Mouse (Mus musculus) cerebellum, adult 9-10 months (tissue): ENCODE measurements around the gene Lmbr1l.
A peak's percentile ranks its signal among the peaks of the same experiment; 100 is the strongest.

Experiments used
- DNase-seq: peaks from one replicate; pipeline ENCODE4 v3.0.0; 2022

The Lmbr1l gene

DNA sequence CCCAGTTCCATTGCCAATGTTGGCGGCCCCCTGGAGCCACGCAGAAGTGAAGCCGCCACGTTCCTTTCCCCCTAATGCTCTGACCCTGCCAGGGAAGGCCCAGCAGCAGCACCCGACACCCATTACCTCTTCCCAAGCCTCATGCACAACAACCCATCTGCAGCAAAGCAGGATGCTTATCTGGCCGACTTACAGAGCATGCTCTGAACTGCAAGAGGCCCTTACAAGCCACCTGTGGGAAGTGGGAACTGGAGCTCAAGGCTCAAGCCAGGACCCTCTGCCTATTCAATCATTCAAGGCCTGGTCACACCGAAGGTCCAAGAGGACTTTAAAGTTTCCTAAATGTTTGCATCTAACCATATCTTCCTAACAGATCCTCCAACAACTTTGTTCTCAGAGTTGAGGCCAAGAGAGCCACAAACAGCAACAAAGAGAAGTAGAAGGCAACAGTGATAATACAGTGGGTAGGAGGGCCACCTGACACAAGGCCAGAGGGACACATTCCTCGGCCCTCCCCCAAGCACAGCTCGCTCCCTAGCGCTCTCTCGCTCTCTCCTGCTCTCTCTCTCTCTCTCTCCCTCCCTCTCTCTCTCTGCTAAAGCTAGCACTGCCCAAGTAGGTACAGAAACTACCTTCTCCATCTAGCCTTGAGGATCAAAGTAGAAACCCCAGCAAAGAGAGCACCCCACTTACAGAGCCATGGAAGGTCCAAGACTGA, 49.5 kb downstream of the Lmbr1l start:
- DNase-seq: no peak

DNA sequence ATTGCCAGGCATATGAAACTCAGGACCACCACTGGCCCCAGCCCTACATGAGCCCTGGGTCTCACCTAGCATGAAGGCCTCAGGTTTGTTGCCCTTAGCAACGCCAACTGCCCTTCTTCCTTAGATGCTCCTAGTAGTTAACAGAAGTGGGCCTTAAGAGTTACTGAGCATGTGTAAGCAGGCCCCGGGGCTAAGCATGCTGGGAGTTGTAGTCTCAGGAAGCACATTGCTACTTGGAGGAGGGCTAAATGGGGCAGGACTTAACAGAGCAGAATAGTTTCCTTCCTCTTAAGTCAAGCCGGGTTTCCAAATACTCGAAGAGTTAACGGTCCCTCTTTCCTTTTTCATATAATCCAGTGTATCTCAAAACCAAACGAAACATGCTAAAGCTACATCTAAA, 50.7 kb downstream of the Lmbr1l start:
- DNase-seq: peak; percentile 67

DNA sequence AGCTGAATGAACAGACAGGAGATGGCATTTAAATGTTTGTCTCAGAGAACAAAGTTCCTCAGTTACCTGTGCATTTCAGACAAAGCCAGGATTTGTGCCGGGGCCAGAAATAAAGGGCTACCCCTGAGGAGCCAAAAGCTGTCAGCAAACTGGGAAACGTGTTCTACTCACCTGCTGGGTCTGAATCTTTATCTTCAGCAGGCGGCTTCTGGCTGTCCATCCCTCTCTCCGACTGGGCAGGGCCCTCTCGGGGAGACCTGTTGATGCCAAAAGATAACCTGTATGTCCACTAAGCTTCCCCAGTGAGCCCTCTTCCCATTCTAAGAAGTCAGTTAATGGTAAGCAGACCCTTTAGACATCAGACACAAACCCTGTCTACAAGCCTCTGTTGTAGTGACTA, 51.5 kb downstream of the Lmbr1l start:
- no peak for DNase-seq

DNA sequence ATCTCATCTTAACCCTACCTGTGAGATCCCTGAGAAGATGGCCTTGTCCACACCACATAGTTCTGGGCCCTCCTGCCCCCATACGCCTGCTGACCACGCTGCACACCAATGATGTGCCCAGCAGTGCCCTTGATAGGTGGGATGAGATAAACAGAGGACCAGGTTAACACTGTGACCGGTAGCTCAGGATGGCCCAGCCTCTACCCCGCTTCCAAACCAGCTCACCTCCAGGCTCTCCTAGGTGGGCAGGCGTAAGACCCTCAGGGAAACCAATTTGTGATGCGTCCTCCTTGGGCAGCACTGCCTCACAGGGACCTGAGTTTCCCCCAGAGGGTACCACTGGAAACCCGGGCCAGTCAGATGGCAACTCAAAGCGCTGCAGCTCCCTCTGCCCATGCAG, 52.3 kb downstream of the Lmbr1l start:
- DNase-seq: no peak

DNA sequence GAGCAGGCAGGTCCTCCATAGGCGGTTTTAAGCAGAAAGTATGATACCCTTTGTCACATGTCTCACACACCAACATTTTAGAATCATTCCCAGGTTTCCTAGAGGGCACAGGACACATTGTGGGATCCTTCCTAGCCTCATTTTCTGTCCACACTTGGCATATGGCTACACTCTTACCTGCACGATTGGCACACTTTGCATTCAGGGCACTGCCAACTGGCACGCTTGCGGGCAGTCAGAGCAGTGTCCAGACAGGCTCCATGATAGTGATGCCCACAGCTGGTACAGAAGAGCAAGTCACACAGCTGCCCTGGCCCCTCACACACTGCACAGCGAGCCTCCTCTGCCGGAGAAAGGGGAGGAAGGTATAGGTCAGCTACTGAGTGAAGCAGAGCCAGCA, 53.1 kb downstream of the Lmbr1l start:
- DNase-seq: no peak

DNA sequence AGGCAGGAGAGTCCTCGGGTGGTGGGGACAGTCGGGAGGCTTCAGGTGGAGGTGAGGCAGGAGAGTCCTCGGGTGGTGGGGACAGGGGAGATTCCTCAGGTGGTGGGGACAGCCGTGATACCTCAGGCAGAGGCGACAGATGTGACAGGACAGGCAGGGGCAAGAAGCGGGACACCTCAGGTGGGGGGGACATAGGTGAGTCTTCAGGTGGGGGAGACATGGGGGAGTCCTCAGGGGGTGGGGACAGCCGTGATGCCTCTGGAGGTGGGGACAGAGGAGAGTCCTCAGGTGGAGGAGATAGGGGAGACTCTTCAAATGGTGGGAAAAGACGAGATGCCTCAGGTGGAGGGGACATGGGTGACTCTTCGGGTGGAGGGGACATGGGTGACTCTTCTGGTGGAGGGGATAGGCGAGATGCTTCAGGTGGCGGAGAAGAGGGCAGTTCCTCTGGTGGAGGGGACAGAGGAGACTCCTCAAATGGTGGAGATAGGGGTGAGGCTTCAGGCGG, 54.5 kb downstream of the Lmbr1l start:
- no peak for DNase-seq

DNA sequence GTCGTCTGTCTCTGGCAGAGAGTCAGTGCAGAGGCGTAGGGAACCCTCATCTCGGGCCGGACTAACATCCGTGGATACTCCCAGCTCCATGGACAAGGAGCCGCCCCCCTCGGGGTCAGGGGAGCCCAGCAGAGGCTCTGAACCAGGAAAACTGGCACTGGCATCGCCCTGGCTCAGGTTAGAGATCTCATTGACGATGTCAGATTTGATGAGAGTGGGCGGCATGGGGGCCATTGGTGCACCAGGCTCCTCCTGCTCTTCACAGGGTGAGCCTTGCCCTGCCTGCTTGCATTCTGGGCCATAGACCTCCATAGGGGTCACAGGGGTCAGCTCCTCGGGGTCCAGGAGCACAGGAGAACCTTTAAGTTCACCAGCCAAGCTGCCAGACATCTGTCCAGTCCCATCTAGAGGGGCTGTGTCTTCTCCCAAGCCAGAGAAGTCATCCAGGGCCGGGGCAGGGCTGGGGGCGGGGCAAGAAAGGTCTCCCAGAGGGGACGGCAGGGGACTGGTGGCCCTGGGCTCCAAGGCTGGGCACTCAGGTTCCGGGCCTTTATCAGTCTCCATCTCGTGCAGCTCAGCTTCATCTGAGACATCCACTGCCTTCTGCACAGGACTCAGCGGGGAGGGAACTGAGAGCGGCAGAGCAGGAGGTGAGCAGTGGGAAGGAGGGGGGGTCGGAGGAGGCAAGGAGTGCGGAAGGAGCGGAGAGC, 56.2 kb downstream of the Lmbr1l start:
- no peak for DNase-seq

DNA sequence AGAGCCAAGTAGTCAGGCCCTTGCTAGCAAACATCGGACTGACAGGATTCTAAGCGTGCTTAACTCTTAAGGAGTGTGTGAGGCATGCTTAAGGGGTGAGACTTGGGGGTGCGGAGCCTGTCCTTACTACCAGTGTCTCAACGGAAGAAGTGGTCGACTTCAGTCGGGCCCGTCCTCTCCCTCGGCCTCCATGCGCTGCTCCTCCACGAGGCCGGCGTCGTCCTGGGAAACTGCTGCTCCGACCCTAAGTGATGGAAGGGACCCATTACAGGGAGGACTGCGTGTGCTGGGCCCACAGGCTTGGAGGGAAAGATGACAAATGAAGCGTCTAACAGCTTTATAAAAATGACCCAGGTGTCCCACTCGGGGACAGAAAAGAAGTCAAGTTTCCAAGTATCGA, 57.1 kb downstream of the Lmbr1l start:
- no peak for DNase-seq

DNA sequence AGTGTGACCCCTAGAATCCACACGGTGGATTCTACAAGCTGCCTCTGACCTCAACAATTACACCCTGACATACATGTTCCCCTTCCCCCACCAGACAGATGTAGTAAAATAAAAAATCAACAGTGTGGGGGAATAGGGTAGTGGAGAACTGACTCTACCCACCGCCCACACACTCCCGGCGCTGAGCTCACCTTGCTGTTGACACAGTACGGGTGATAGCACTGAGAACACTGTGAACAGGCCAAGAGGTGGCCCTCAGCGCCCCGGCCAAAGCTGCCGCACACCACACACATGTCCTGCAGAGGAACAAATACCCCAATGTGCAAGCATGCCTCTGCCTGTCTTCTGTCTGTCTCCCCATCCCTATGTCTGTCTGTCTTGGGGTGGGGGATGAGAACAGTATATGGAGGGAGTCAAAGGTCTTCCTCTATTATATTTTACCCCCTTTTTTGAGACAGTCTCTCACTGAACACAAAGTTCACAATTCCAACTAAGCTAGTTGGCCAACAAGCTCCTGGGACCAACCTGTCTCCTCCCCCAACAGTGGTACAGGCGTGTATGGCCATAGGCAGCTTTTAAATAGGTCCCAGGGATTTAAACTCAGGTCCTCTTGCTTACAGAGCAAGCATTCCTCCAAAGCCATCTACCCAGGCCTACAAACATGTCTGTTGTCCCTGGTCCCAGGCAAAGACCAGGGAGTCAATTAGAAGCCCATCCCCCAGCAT, 58.5 kb downstream of the Lmbr1l start:
- no peak for DNase-seq

DNA sequence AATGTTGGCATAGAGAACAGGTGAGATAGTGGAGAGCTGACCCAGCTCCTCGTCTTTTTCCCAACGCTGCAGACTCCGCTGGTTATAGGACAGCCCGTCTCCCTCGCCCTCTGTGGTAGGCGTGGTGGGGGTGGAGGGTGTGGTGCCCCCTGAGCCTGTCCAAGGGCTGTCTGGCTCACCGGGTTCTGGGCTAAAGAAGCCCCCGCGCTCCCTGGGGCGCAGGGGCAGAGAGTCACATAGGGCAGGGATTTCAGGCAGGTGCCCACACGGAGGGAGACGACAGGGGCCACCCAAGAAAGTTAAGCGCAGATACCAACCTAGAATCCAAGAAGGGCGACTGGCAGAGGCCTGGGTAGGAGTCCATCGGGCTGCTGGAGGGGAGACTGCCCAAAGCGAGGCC, 63.8 kb downstream of the Lmbr1l start:
- DNase-seq: no peak
